Comparison of ENCODE assay signal across 11 mouse cellular contexts in genomic region chr7:142549941-142550763, GRCm38 (mm10). TPM values are rescaled to one million over a fixed set of nuclear protein-coding genes. Genes with fewer than 3 reads are reported as not detected.
A peak's percentile ranks its signal among the peaks of the same experiment; 100 is the strongest.
DNase-seq lines count a peak whose midpoint lies in the region; ATAC-seq and TF ChIP-seq lines count a peak whose summit lies in the region.
"Had no signal": no experiment of that assay in that cellular context is flagged by ENCODE, and none has a peak within 500 bp of the region (broad histone marks: within the 10 kb centered on the region; RNA-seq: fewer than 3 reads in every experiment).

No protein-coding gene starts in this region.

- H3K4me1 ChIP-seq in limb, embryonic 14.5 days (ENCODE audit: control insufficient read depth, insufficient read depth, low read length): peaks cover 74% of the 10 kb centered on the region
- peaks cover 49% of the 10 kb centered on the region for H3K4me1 ChIP-seq in kidney, embryonic 16.5 days (ENCODE audit: insufficient read depth, low read length)

- no peak overlapping the region for H3K9ac ChIP-seq in limb, embryonic 14.5 days (ENCODE audit: low read depth, low read length, severe bottlenecking)
- H3K9ac ChIP-seq in kidney, embryonic 16.5 days (replicated peaks; ENCODE audit: low read length): no peak overlapping the region

- no peak for TF ChIP-seq POLR2A in limb, embryonic 14.5 days (IDR thresholded peaks at IDR 0.05; ENCODE audit: borderline replicate concordance, extremely low read depth, insufficient read depth, insufficient read length)

- no peaks in the 10 kb centered on the region for H3K36me3 ChIP-seq in limb, embryonic 14.5 days (ENCODE audit: control insufficient read depth, insufficient read depth, low read length)
- H3K36me3 ChIP-seq in kidney, embryonic 16.5 days (ENCODE audit: insufficient read depth, low read length): no peaks in the 10 kb centered on the region

- H3K4me3 ChIP-seq in limb, embryonic 14.5 days (replicated peaks; ENCODE audit: low read length): no peak overlapping the region
- no peak overlapping the region for H3K4me3 ChIP-seq in kidney, embryonic 16.5 days (ENCODE audit: low read length)

- 79% methylated on average over 10 of the region's 10 CpGs for WGBS in limb, embryonic 14.5 days
- 82% methylated on average over 10 of the region's 10 CpGs for WGBS in kidney, embryonic 16.5 days

- DNase-seq in left cerebral cortex, postnatal 4 days: peak; percentile 83
- no peak for DNase-seq in left cerebral cortex, adult 8-10 months (ENCODE audit: low spot score in 2 of 2)
- peak; percentile 93 for DNase-seq in brain, adult 2 months (ENCODE audit: low read depth, low spot score)
- peak; percentile 83 for DNase-seq in gastrocnemius, postnatal 10 days
- no peak for DNase-seq in limb, embryonic 14.5 days (ENCODE audit: low spot score)
- DNase-seq in right cerebral cortex, postnatal 25 days: no peak

- no peaks in the 10 kb centered on the region for H3K27me3 ChIP-seq in limb, embryonic 14.5 days (ENCODE audit: control insufficient read depth, insufficient read depth, low read length)
- H3K27me3 ChIP-seq in kidney, embryonic 16.5 days (ENCODE audit: insufficient read depth, low read length): no peaks in the 10 kb centered on the region

- ATAC-seq in limb, embryonic 14.5 days (ENCODE audit: low FRiP score, low read depth): no peak
- no peak for ATAC-seq in frontal cortex, adult (ENCODE audit: low TSS enrichment)
- ATAC-seq in kidney, embryonic 16.5 days (ENCODE audit: low FRiP score, low TSS enrichment): no peak

- peak overlapping the region; percentile 95 for H3K27ac ChIP-seq in limb, embryonic 14.5 days (replicated peaks; ENCODE audit: low read depth, low read length)
- no peak overlapping the region for H3K27ac ChIP-seq in kidney, embryonic 16.5 days (ENCODE audit: low read length)

- H3K4me2 ChIP-seq in limb, embryonic 14.5 days (replicated peaks; ENCODE audit: low read depth, low read length, severe bottlenecking): no peak overlapping the region
- H3K4me2 ChIP-seq in kidney, embryonic 16.5 days (replicated peaks; ENCODE audit: low read depth, low read length): no peak overlapping the region

- intact Hi-C loops in left cerebral cortex, postnatal 4 days (cut with DNase I): no loop called here

- H3K9me3 ChIP-seq in limb, embryonic 14.5 days (ENCODE audit: control insufficient read depth, low read length): no peaks in the 10 kb centered on the region
- no peaks in the 10 kb centered on the region for H3K9me3 ChIP-seq in kidney, embryonic 16.5 days (ENCODE audit: low read length)
- H3K9me3 ChIP-seq: G1E had no signal

RNA-seq across cellular contexts. Expression of gene Mrpl23, which starts 17.7 kb away (rescaled TPM):
- total RNA-seq in left cerebral cortex, postnatal 4 days (2021): 10 to 100 TPM in 1 of 2 experiments, 1 to 10 TPM in 1; 9.4 to 11.5 TPM
- 1 to 10 TPM; 3.4 to 8.4 (median 7.0) TPM for total RNA-seq in left cerebral cortex, adult 8-10 months (2022)
- total RNA-seq in gastrocnemius, postnatal 10 days (2021): 1 to 10 TPM; 6.4 to 7.2 TPM
- polyA plus RNA-seq in limb, embryonic 14.5 days (2012; rRNA removed): 94.6 and 97.2 TPM in 2 replicates
- 30.0 and 40.8 TPM in 2 replicates for polyA plus RNA-seq in limb, embryonic 14.5 days (2014; fragmentation: Nextera tagmentation; extraction: Ambion mirVana)
- 24.4 and 24.6 TPM in 2 replicates for polyA plus RNA-seq in kidney, embryonic 16.5 days (2015; fragmentation: Nextera tagmentation; extraction: Ambion mirVana)

RNA-seq across cellular contexts. Expression of gene Tnnt3, which starts 51.5 kb away (rescaled TPM):
- total RNA-seq in left cerebral cortex, postnatal 4 days (2021): 1 to 10 TPM in 1 of 2 experiments, not detected in 1; 1.3 TPM
- total RNA-seq in left cerebral cortex, adult 8-10 months (2022): 10 to 100 TPM in 1 of 4 experiments, 1 to 10 TPM in 2, under 1 TPM in 1; 0.88 to 14.3 (median 6.5) TPM
- total RNA-seq in gastrocnemius, postnatal 10 days (2021): over 10,000 TPM; 17,146 to 18,824 TPM
- 42.5 and 114 TPM in 2 replicates for polyA plus RNA-seq in limb, embryonic 14.5 days (2012; rRNA removed)
- 101 and 183 TPM in 2 replicates for polyA plus RNA-seq in limb, embryonic 14.5 days (2014; fragmentation: Nextera tagmentation; extraction: Ambion mirVana)
- polyA plus RNA-seq in kidney, embryonic 16.5 days (2015; fragmentation: Nextera tagmentation; extraction: Ambion mirVana): 14.2 and 17.2 TPM in 2 replicates
- total RNA-seq: common myeloid progenitor, adult 5-6 weeks; G1E had no signal
- polyA plus RNA-seq: G1E; testis, adult 2 months had no signal

Comparison
In these comparisons a context has a peak if more than half of its experiments do, and no peak if none do; other contexts are left out.
1. DNase-seq: peak in left cerebral cortex, postnatal 4 days (single experiment), brain, adult 2 months (single experiment) and gastrocnemius, postnatal 10 days (single experiment); none in left cerebral cortex, adult 8-10 months (0 of 2), limb, embryonic 14.5 days (single experiment) and right cerebral cortex, postnatal 25 days (single experiment).
2. RNA of gene Tnnt3, which starts 51.5 kb away (total RNA-seq): 17,146 to 18,824 TPM in gastrocnemius, postnatal 10 days; 0.88 to 14.3 TPM in left cerebral cortex, adult 8-10 months and 1.3 TPM in left cerebral cortex, postnatal 4 days; every median in the first group is over 1,000 times any median in the second.